Mouse (Mus musculus): ENCODE data around the gene Eif5a. TPM values are rescaled to one million over a fixed set of nuclear protein-coding genes. Genes with fewer than 3 reads are reported as not detected.

Eif5a gene
- polyA plus RNA-seq, 1 experiment from 2014 or later = 1,467 TPM

DNA sequence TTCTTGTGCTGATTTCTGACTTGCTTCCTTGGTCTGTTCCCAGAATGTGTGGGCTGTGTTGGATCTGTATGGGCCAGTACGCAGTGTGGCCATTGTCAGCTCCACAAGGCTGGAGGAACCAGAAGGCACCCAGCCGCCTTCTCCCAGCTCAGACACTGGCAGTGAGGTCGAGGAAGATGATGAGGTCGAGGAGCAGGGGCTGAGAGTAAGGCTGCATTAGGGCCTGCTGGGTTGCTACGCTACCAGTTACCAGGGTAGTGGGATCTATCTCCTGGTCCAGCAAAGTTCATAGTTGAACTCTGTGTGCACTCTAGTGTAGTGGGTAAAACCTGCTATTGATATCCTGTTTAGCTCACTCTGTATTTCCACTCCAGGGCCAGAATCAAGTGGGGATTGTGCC, 12.6 kb downstream of the Eif5a start:
- Histone ChIP-seq H3K27me3 (no peaks in the 10 kb centered on the region), H3K9me3 (replicated peaks) (no peaks in the 10 kb centered on the region), H3K27ac (no peak overlapping the region), H3K4me3 (no peak overlapping the region), H3K9ac (no peak overlapping the region), H3K4me2 (no peak overlapping the region), H3K4me1 (peaks cover 8% of the 10 kb centered on the region), H3K36me3 (ENCODE audit: poor library complexity, severe bottlenecking) (peaks cover 94% of the 10 kb centered on the region)
- 93% methylated on average over 5 of the region's 5 CpGs for WGBS
- ATAC-seq = no peak

DNA sequence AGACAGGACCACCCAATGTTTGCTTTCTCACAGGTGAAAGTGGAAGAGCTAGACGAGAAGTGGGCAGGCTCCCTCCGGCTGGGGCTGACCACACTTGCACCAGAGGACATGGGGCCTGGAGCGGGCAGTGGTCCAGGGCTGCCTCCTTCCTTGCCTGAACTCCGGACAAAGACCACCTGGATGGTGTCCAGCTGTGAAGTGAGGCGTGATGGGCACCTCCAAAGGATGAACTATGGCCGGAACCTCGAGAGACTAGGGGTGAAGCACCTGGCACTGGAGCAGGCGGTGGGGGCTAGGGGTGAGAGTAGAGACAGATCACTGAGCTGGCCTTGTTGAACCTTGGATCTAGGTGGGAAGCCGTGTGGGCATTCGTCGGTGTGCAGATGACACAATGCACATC, 13.1 kb downstream of the Eif5a start:
- Histone ChIP-seq H3K4me1 (peaks cover 7% of the 10 kb centered on the region), H3K27me3 (no peaks in the 10 kb centered on the region), H3K9ac (no peak overlapping the region), H3K27ac (no peak overlapping the region), H3K9me3 (replicated peaks) (no peaks in the 10 kb centered on the region), H3K4me3 (no peak overlapping the region), H3K4me2 (no peak overlapping the region), H3K36me3 (ENCODE audit: poor library complexity, severe bottlenecking) (peaks cover 99% of the 10 kb centered on the region)
- no peak for ATAC-seq
- WGBS = 92% methylated on average over 11 of the region's 11 CpGs

DNA sequence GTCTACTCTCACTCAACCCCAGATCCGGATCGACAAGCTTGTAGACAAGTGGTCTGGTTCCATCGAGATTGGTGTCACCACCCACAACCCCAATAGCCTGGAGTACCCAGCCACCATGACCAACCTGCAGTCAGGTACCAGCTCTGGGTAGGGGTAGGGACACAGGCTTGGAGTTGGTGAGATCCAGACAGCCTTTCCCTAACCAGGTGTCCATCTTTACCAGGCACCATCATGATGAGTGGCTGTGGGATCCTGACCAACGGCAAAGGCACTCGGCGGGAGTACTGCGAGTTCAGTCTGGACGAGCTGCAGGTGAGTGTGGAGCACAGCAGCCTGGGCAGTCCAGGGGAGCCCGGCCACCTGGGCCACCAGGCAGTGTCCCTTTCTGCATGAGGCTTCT, 17.4 kb downstream of the Eif5a start:
- no peak overlapping the region for H3K4me3 ChIP-seq
- peaks cover 63% of the 10 kb centered on the region for H3K36me3 ChIP-seq (ENCODE audit: poor library complexity, severe bottlenecking)

DNA sequence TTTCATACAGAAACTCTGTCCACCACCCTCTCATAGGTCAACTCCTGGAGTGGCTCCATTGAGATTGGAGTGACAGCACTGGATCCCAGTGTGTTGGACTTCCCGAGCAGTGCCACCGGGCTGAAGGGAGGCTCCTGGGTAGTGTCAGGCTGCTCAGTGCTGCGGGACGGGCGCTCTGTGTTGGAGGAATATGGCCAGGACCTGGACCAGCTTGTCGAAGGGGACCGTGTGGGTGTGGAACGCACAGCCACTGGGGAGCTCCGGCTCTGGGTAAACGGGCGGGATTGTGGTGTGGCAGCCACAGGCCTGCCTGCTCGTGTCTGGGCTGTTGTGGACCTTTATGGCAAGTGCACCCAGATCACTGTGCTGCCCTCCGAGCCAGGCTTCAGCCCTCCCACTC, 18.8 kb downstream of the Eif5a start:
- H3K36me3 ChIP-seq (ENCODE audit: poor library complexity, severe bottlenecking) = peaks cover 50% of the 10 kb centered on the region
- peak overlapping the region; percentile 97 for H3K9ac ChIP-seq
- 83% methylated on average over 13 of the region's 13 CpGs for WGBS

More for the DNA sequence above, 17.4 kb downstream of the Eif5a start:
- ATAC-seq = no peak
- Histone ChIP-seq H3K4me2 (no peak overlapping the region), H3K9ac (no peak overlapping the region), H3K9me3 (replicated peaks) (no peaks in the 10 kb centered on the region), H3K27me3 (no peaks in the 10 kb centered on the region), H3K4me1 (peaks cover 23% of the 10 kb centered on the region), H3K27ac (no peak overlapping the region)
- WGBS = 94% methylated on average over 9 of the region's 9 CpGs

GRCm38 (mm10) chr11:69901993-69902392, 19.8 kb downstream of the Eif5a start:
- H3K36me3 ChIP-seq (ENCODE audit: poor library complexity, severe bottlenecking) = peaks cover 40% of the 10 kb centered on the region
- ATAC-seq = peak; percentile 7; the same call in 1 of the 2 replicates
- under 1% methylated on average over 30 of the region's 39 CpGs for WGBS
- no peaks in the 10 kb centered on the region for H3K27me3 ChIP-seq
- peak overlapping the region; percentile 97 for H3K9ac ChIP-seq
- H3K4me3 ChIP-seq = peak overlapping the region; percentile 89
- no peaks in the 10 kb centered on the region for H3K9me3 ChIP-seq (replicated peaks)
- H3K4me1 ChIP-seq = peaks cover 32% of the 10 kb centered on the region
- peak overlapping the region; percentile 95 for H3K4me2 ChIP-seq
- H3K27ac ChIP-seq = peak overlapping the region; percentile 96

More for the DNA sequence above, 18.8 kb downstream of the Eif5a start:
- peaks cover 32% of the 10 kb centered on the region for H3K4me1 ChIP-seq
- H3K27ac ChIP-seq = no peak overlapping the region
- ATAC-seq = no peak
- peak overlapping the region; percentile 89 for H3K4me3 ChIP-seq
- peak overlapping the region; percentile 95 for H3K4me2 ChIP-seq
- H3K27me3 ChIP-seq = no peaks in the 10 kb centered on the region
- H3K9me3 ChIP-seq (replicated peaks) = no peaks in the 10 kb centered on the region

- Histone ChIP-seq H3K4me2 (peak overlapping the region; percentile 95), H3K4me3 (peak overlapping the region; percentile 89), H3K27me3 (no peaks in the 10 kb centered on the region), H3K36me3 (ENCODE audit: poor library complexity, severe bottlenecking) (peaks cover 34% of the 10 kb centered on the region), H3K27ac (peak overlapping the region; percentile 96), H3K9me3 (replicated peaks) (no peaks in the 10 kb centered on the region), H3K4me1 (peaks cover 32% of the 10 kb centered on the region), H3K9ac (peak overlapping the region; percentile 97)
- under 1% methylated on average over 42 of the region's 42 CpGs for WGBS
- ATAC-seq = peak; percentile 77
These were observed 20.3 kb downstream of the Eif5a start for GRCm38 (mm10) chr11:69901406-69901846.

- peak within 1 kb of the TSS; percentile 89 for H3K4me3 ChIP-seq
- H3K27ac ChIP-seq = peak within 1 kb of the TSS; percentile 96
- H3K9ac ChIP-seq = peak within 1 kb of the TSS; percentile 97
- H3K4me1 ChIP-seq = peaks cover 32% of the 10 kb centered on the region
- peak within 1 kb of the TSS; percentile 95 for H3K4me2 ChIP-seq
- peaks cover 27% of the 10 kb centered on the region for H3K36me3 ChIP-seq (ENCODE audit: poor library complexity, severe bottlenecking)
- under 1% methylated on average over 38 of the region's 38 CpGs for WGBS
- peak; percentile 95 for ATAC-seq
- H3K9me3 ChIP-seq (replicated peaks) = no peaks in the 10 kb centered on the region
- H3K27me3 ChIP-seq = no peaks in the 10 kb centered on the region
These were observed 21.0 kb downstream of the Eif5a start, which contains the start of the genes 2810408A11Rik and Neurl4 for GRCm38 (mm10) chr11:69900471-69901405. TSS of gene 2810408A11Rik (minus strand) at chr11:69900987. TSS of gene Neurl4 (plus strand) at chr11:69901072.

DNA sequence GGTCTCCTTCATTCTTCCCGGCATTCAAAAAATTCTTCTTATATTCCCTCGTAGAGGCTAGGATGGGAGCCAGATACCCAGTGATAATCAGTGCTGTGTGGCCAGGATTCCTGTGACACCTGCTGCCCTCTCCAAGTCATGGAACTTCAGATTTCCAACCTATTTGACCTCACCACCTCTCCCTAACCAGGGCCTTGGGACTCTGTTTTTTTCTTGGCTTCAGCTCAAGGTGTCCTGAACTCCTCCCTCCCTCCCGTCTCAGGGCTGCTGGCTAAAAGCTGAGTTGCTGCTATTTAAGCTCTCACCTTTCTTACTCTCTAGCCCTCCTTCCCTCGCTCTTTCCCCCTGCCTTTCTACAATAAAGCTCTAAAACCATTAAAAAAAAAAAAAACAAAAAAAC, 21.9 kb downstream of the Eif5a start:
- no peaks in the 10 kb centered on the region for H3K9me3 ChIP-seq (replicated peaks)
- H3K27ac ChIP-seq = no peak overlapping the region
- peak overlapping the region; percentile 89 for H3K4me3 ChIP-seq
- H3K4me1 ChIP-seq = peaks cover 32% of the 10 kb centered on the region
- peak overlapping the region; percentile 97 for H3K9ac ChIP-seq
- no peak for ATAC-seq
- H3K4me2 ChIP-seq = peak overlapping the region; percentile 95
- peaks cover 19% of the 10 kb centered on the region for H3K36me3 ChIP-seq (ENCODE audit: poor library complexity, severe bottlenecking)
- H3K27me3 ChIP-seq = no peaks in the 10 kb centered on the region
- WGBS = 15% methylated on average over 4 of the region's 4 CpGs

- no peaks in the 10 kb centered on the region for H3K9me3 ChIP-seq (replicated peaks)
- no peak within 1 kb of the TSS for H3K9ac ChIP-seq
- no peaks in the 10 kb centered on the region for H3K36me3 ChIP-seq (ENCODE audit: poor library complexity, severe bottlenecking)
- peaks cover 17% of the 10 kb centered on the region for H3K4me1 ChIP-seq
- no peak within 1 kb of the TSS for H3K4me2 ChIP-seq
- WGBS = 83% methylated on average over 4 of the region's 4 CpGs
- no peaks in the 10 kb centered on the region for H3K27me3 ChIP-seq
- H3K4me3 ChIP-seq = no peak within 1 kb of the TSS
- H3K27ac ChIP-seq = no peak within 1 kb of the TSS
- no peak for ATAC-seq
These were observed 26.5 kb downstream of the Eif5a start, which contains the start of gene Acap1 for GRCm38 (mm10) chr11:69895291-69895690. TSS of gene Acap1 (minus strand) at chr11:69895539.

- Histone ChIP-seq H3K4me3 (no peak overlapping the region), H3K27ac (no peak overlapping the region), H3K4me1 (peaks cover 13% of the 10 kb centered on the region), H3K36me3 (ENCODE audit: poor library complexity, severe bottlenecking) (no peaks in the 10 kb centered on the region), H3K9ac (no peak overlapping the region), H3K9me3 (replicated peaks) (no peaks in the 10 kb centered on the region), H3K4me2 (no peak overlapping the region), H3K27me3 (no peaks in the 10 kb centered on the region)
- 95% methylated on average over 5 of the region's 5 CpGs for WGBS
- ATAC-seq = no peak
These were observed 27.1 kb downstream of the Eif5a start for GRCm38 (mm10) chr11:69894671-69895070.

GRCm38 (mm10) chr11:69891482-69891881, 30.3 kb downstream of the Eif5a start:
- ATAC-seq = no peak
- no peaks in the 10 kb centered on the region for H3K4me1 ChIP-seq
- H3K4me3 ChIP-seq = no peak overlapping the region
- H3K27me3 ChIP-seq = no peaks in the 10 kb centered on the region
- H3K9me3 ChIP-seq (replicated peaks) = no peaks in the 10 kb centered on the region
- H3K36me3 ChIP-seq (ENCODE audit: poor library complexity, severe bottlenecking) = no peaks in the 10 kb centered on the region
- H3K9ac ChIP-seq = no peak overlapping the region
- no peak overlapping the region for H3K27ac ChIP-seq
- WGBS = 70% methylated on average over 4 of the region's 4 CpGs
- H3K4me2 ChIP-seq = no peak overlapping the region

DNA sequence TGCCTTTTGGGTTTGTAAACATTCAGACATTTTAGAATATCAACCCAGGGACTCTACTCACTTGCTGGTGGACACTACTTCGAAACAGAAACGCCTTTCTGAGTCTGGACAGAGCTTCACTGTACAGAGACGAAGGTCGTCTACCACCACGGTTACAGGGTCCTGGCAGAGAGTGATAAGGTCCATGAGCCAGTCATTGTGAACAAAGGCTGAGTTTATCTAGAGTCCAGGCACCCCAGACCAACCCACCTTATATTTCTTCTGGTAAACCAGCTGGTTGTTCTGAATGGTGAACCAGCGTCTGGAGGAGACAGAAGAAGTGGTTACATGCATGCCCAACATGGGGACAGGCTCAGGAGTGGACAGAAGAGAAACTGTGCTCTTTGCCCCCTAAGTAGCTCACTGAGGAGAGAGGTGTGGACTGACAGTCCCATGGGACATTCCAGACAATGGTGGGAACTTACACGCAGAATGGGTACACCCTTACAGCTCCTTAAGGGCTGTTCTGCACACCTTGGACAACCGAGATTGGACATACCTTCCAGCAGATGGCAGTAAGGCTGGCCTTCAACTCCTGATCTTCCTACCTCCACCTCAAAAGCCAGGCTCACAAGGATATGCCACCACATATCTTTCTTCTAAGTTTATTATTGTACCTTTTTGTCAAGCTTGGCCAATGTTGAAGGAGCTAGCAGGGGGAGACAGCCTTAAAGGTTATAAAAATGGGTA, 34.7 kb downstream of the Eif5a start:
- Histone ChIP-seq H3K4me2 (no peak overlapping the region), H3K9ac (no peak overlapping the region), H3K27ac (no peak overlapping the region), H3K36me3 (ENCODE audit: poor library complexity, severe bottlenecking) (no peaks in the 10 kb centered on the region), H3K9me3 (replicated peaks) (no peaks in the 10 kb centered on the region), H3K4me1 (no peaks in the 10 kb centered on the region), H3K27me3 (peaks cover 8% of the 10 kb centered on the region), H3K4me3 (no peak overlapping the region)
- no peak for ATAC-seq
- 74% methylated on average over 8 of the region's 8 CpGs for WGBS
